Mouse (Mus musculus) heart, postnatal 36 days (tissue): ENCODE data around the gene Tgm3. TPM values are rescaled to one million over a fixed set of nuclear protein-coding genes. Genes with fewer than 3 reads are reported as not detected.

ENCODE experiments used
- DNase-seq, 2 experiments: peaks; one replicate each; pipeline ENCODE4 v3.0.0; 2021 to 2022
- intact Hi-C: fragments of 180-260 bp; cut with DNase I; formaldehyde crosslinking; loops from one replicate; pipeline ENCODE4 v1.15.1; 2025
- microRNA-seq, 2 experiments: library from miRNA; unstranded; fragments of <30 nt; microRNA quantifications; one replicate each; pipeline ENCODE4 v1.2.0; 2021; ENCODE audit warnings: borderline number of aligned reads in 2 of 2
- total RNA-seq, 2 experiments: library from RNA; stranded (reverse); gene quantifications; 2 replicates each; pipeline ENCODE4 v1.2.3; 2021

Gene Tgm3
- total RNA-seq, 2 experiments from 2014 or later: 0.11 TPM; not detected in 1

GRCm38 (mm10) chr2:130068228-130068627 is 56.1 kb downstream of the Tgm3 start:
- intact Hi-C loops: loop anchor here (2.0 kb wide), 2 partner anchors 179 to 295 kb away; no protein-coding TSS in a partner anchor
- no peak for DNase-seq

GRCm38 (mm10) chr2:130070396-130070795 is 58.2 kb downstream of the Tgm3 start:
- intact Hi-C loops: no loop called here
- no peak for DNase-seq

Small RNA genes within 50 kb of the gene (microRNA-seq; reads per million reads assigned to microRNA genes)
- gene Mir6339: 0 reads per million in 2 experiments

Other genes starting within 250 kb of the Tgm3 start
- gene Stk35, start 211.8 kb upstream of the Tgm3 start, total RNA-seq: 10 to 100 TPM; 16.6 to 20.9 TPM
- gene Tgm6, start 100.1 kb downstream of the Tgm3 start, total RNA-seq: not detected
- gene Snrpb, start 167.1 kb downstream of the Tgm3 start, total RNA-seq: 100 to 1,000 TPM; 138 to 147 TPM
- gene Tmc2, start 182.8 kb downstream of the Tgm3 start, total RNA-seq: not detected